Mouse (Mus musculus) E14TG2a.4 (cell line): ENCODE measurements around the gene Btn1a1.

ENCODE experiments used
- CTCF ChIP-seq: conservative IDR thresholded peaks from 2 replicates; pipeline ENCODE4 v1.5.1; 2014; ENCODE audit warnings: low read length
- NANOG ChIP-seq: IDR thresholded peaks from 2 replicates; pipeline ENCODE4 v1.6.1; 2014; ENCODE audit warnings: borderline replicate concordance, low read length, mixed read lengths

DNA sequence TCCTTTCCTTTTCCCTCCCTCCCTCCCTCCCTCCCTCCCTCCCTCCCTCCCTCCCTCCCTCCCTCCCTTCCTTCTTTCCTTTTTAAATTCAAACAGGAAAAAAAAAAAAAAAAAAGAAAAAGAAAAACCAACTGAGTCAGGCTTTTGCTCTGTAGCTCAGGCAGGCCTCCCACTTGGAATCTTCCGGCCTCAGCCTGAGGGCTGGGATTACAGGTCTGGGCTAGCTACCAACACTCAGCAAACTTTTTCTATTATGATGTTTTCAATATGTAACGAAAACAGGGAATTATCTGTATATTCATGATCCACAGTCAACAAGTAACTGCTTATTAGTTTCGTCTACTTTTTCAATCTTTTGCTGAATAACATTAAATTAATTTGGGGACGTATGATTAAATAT is 37.2 kb upstream of the Btn1a1 start:
- TF ChIP-seq CTCF (no peak), NANOG (no peak)
